Mouse (Mus musculus): Measurements from ENCODE around the gene Tex35. TPM values are rescaled to one million over a fixed set of nuclear protein-coding genes. Genes with fewer than 3 reads are reported as not detected.
A peak's percentile ranks its signal among the peaks of the same experiment; 100 is the strongest.

The Tex35 gene
- total RNA-seq, 2 experiments from 2014 or later = 0.44 TPM; not detected in 1

DNA sequence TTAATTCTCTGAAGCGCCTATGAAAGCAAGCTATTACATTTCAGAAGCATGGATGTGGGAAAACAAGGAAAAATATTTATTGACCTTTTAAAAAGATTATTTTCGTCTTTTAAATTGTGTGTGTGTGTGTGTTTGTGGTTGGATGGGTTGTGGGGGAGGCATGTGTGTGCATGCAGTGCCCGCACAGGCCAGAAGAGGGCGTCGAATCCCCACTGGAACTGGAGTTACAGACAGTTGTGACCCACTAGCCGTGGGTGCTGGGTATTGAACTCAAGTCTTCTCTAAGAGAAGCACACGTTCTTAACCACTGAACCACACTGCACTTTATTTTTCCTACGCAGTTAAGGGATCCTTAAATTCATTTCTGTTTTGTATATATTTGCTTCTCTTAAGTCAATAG, 26.5 kb downstream of the Tex35 start:
- DNase-seq (ENCODE audit: low spot score in 2 of 2) = no peak

DNA sequence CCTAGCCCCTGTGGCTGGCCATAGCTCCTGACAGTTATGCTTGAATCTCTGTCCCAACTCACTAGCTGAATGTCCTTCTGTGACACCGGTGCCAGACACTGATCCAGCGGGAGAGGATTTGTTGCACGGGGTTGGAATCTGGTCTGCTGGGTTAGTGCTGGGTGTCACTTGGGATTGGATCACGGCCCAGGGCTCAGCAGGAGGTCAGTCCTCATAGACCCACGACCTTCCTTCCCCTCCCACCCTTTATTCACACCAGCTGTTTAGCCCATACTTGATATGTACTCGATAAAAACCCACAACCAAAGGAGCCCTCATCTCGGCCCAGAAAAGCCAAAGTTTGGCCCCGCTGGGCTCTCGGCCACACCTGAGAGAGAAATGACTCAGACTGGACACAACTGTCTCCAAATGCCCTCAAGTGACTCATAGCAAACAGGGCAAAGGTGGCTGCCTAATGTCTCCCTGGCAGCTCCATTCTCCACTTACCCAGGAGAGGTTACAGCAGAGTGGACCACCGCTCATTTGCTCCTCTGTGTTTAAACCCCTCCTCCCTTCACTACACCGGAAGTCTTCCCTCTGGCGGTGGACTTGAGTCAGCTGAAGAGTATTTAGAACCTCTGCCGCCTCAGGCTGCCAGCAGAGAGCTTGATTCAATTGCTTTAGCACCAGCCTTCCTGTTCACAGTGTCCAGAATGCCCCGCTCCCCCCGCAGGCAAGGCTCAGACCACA, 27.2 kb downstream of the Tex35 start:
- DNase-seq (ENCODE audit: low spot score in 2 of 2) = no peak

GRCm38 (mm10) chr1:157080071-157080470, 28.4 kb downstream of the Tex35 start:
- DNase-seq (ENCODE audit: low spot score in 2 of 2) = no peak

DNA sequence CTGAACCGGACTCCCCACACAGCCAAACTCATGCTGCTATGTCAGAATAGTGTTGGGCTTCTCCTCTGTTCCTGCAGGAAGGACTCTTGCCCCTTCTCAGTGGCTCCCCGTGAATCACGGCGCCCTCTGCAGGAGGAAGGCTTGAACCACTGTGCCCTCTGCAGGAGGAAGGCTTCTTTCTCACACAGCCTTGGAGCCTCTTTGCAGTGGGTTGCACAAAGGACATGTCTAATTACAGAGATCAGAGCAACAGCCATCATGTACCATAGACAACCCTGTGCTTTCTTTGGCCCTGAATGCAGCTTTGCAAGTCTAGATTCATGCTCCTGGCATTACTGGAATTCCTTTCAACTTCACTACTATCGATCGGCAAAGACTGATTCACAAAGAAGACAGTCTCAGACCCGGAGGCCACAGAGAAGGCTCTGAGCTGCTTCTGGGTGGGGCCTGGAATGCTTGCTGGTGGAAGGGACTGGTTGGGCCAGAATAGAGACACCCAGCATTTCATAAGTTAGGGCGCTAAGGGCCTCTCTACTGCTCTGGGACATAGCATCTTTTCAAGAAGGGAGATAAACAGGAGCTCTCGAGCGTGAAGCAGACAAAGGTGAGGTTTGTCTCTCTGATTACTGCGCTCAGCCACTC, 29.0 kb downstream of the Tex35 start:
- DNase-seq (ENCODE audit: low spot score in 2 of 2) = peak in 1 of 2 experiments; percentile 47

GRCm38 (mm10) chr1:157076781-157077705, 31.4 kb downstream of the Tex35 start:
- DNase-seq (ENCODE audit: low spot score in 2 of 2) = peak; percentile 85 to 92

- peak; percentile 79 for DNase-seq (ENCODE audit: low spot score in 2 of 2)
Measured at GRCm38 (mm10) chr1:157076257-157076656, 32.2 kb downstream of the Tex35 start.

DNA sequence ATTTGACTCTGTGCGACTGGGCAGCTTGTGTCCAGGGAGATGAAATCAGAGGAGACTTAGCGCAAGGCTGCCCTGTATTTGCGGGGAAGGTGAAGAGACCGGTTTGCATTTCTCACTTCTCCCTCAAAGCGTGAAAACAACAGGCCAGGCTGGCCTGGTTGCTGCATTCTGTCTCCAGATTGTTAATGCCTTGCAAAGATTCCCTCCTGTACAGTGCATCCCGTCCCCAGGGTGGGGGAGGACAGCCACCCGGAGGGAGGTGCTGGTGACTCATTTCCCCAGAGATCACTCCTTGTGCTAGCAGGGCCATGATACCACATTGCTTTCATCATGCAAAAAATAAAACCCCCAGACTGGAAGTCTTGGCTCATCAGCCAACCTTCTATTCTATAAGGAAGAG, 33.5 kb downstream of the Tex35 start:
- DNase-seq (ENCODE audit: low spot score in 2 of 2) = no peak

DNA sequence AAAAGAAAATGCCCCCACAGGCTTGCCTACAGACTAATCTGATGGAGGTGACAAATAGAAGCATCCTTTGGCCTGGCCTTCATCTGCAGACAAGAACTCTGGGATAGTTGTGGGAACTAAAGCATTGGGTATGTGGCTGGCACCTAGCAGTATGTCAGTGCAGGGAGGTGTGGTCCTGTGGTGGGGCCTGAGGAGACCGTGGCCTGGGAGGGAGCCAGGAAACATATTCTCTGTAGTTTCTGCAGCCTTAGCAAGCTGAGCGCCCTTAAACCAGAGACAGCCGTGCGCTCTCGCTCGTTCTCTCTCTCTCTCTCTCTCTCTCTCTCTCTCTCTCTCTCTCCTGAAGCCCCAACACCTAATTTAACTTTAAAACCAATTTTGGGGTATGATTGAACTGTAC, 34.1 kb downstream of the Tex35 start:
- no peak for DNase-seq (ENCODE audit: low spot score in 2 of 2)

- no peak for DNase-seq (ENCODE audit: low spot score in 2 of 2)
Measured at GRCm38 (mm10) chr1:157073592-157073991, 34.9 kb downstream of the Tex35 start.

DNA sequence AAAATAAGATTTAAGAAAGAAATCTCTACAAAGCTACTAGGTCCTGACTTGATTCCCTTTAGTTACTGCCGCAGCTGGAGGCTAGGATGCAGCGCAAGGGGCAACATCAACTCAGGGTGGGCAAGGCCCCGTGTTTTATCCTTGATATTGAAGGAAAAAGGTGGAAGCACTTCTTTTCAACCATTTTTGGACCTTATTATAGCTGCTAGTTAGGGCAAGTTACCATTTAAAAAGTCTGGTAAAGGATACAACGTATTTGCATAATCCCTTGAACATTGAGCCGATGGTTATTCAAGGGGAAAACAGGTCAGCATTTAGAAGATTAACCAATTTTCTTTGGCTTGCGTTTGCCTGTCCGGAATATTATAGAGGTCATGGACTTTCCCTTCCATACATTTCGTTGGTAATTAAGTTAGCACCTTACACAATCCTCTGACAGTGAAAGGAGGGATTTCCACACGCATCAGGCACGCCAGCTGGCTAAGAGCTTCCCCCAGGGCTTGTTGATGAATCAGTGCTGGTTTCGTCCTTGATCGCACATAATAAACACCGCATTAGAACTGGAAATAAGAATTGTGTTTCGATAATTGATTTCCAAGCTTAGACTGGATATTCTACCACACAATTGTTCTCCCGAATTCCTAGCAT, 39.2 kb downstream of the Tex35 start:
- no peak for DNase-seq (ENCODE audit: low spot score in 2 of 2)

DNA sequence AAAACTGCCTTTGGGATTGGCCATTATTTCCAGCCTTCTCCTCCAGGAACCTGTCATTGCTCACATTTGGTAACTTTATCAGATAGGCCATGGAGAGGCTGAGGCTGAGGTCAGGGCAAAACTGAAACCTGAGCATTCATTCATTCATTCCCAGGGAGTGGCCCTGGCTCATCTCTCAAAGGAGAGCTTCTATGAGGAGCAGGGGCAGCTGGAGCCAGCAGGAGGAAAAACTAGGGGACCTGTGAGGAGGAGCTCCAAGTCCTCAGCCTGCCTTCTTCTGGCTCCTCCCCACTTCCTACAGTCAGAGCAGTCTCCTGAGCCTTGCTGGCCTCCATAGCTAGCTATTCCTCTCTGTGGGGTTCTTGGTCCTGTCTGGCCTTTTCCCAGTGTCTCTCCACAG, 40.2 kb downstream of the Tex35 start:
- no peak for DNase-seq (ENCODE audit: low spot score in 2 of 2)

- no peak for DNase-seq (ENCODE audit: low spot score in 2 of 2)
Measured at GRCm38 (mm10) chr1:157065819-157066730, 42.4 kb downstream of the Tex35 start.

DNA sequence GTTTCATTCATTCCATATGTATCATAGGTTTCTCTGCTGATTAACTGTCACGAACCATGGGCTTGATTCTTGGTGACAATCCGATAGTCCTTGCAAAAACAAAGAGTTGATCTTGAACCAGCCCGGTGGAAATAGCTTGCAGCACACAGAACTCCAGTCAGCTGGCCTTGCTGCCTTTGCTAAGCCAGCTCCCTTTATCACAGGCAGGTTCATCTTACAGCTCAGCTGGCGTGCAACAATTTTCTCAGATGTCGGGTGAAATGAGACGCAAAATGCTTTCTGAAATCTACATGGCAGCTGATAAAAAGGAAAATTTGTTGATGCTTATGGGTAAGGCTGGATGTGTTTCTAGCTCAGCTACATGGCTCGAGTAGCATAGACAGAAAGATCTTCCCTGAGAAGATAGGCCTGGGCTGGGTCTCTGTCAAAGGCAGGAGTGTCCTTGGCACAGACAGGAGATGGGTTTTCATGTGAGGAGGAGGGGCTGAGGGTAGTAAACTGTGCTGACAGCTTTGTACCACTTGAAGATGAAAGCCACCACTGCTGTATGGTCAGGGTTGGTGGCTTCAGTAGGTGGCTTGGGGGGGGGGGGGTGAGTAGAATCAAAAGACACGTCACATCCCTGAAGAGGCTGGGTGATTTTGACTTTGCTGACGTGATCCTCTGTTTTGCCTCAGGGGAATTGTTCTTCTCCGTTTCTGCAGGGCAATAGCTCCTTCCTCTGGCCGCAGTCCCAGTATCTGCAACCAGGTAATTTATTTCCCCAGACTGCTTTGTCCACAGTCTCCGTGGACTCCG, 45.0 kb downstream of the Tex35 start:
- no peak for DNase-seq (ENCODE audit: low spot score in 2 of 2)

DNA sequence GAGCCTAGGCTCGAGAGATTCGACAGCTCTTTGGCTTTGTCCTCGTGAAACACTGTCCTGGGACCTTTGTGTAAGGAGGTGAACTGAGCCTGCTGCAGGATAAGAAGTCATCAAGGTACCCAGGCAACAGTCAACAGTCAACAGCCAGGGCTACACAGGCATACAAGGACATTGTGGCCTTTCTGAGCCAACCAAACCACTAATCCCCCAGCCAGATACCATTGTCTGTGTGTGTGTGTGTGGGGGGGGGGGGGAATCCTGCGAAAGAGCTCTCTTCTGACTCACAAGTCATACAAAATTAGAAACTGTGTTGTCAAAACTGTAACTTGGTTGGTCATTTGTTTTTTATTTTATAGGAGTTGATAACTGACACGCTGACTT, 46.0 kb downstream of the Tex35 start:
- no peak for DNase-seq (ENCODE audit: low spot score in 2 of 2)

GRCm38 (mm10) chr1:157061800-157062444, 46.6 kb downstream of the Tex35 start:
- DNase-seq (ENCODE audit: low spot score in 2 of 2) = no peak

- no peak for DNase-seq (ENCODE audit: low spot score in 2 of 2)
Measured at GRCm38 (mm10) chr1:157061170-157061569, 47.3 kb downstream of the Tex35 start.

GRCm38 (mm10) chr1:157060441-157061135, 47.9 kb downstream of the Tex35 start:
- DNase-seq (ENCODE audit: low spot score in 2 of 2) = no peak

DNA sequence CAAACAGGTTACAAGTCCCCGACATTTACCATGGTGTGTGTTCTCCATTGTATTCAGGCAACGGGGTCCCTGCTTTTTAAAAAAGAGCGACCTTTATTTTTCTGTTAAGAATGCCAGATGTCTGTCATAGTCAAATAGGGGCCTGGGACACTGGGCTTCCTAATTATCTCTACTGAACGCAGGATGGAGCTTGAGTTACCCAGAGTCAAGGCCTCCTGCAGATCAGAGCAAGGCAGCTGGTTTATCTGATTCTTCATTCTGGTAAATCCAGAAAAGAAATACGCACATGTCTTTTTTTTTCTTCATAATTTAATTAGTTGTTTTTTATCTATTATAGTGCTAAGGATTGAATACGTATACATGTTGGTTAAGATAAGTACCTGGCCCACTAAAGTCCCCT, 52.6 kb downstream of the Tex35 start:
- DNase-seq (ENCODE audit: low spot score in 2 of 2) = no peak
